Mouse (Mus musculus): ENCODE data around the gene Ankrd13d. TPM values are rescaled to one million over a fixed set of nuclear protein-coding genes. Genes with fewer than 3 reads are reported as not detected.

The Ankrd13d gene
- polyA plus RNA-seq, 1 experiment = 0.38 TPM

- H3K4me1 ChIP-seq (ENCODE audit: control insufficient read depth) = peaks cover 7% of the 10 kb centered on the region; the same call in 1 of the 2 replicates
- TF ChIP-seq GATA1 (IDR thresholded peaks at IDR 0.05; ENCODE audit: low read length) (no peak), TAL1 (IDR thresholded peaks at IDR 0.05; ENCODE audit: low read length) (no peak)
- H3K36me3 ChIP-seq (ENCODE audit: control insufficient read depth) = peaks cover 86% of the 10 kb centered on the region
- H3K27me3 ChIP-seq (ENCODE audit: control insufficient read depth) = no peaks in the 10 kb centered on the region
- H3K4me3 ChIP-seq (replicated peaks) = no peak overlapping the region
- H3K9me3 ChIP-seq (ENCODE audit: control insufficient read depth, low read length) = no peaks in the 10 kb centered on the region
Measured at GRCm38 (mm10) chr19:4319272-4319671, 36.3 kb upstream of the Ankrd13d start.

DNA sequence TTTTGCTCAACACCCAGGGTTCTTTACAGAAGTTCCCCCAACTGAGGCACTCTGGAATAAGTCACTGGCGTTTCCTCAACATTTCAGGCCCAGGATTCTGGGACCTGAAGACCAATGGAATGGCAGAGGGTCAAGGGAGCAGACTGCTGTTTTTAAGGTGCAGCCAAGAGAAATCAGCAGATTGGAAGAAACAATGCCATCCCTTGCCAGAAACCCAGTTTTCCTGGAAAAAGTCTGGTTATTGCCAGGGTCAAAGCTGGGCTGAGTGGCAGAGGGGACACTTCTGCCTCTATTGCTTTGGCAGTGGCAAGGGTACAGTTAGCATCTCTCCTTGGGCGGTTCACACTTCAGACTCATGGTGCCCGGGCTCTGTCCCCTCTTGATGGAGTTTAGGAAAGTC is 34.2 kb upstream of the Ankrd13d start:
- Histone ChIP-seq H3K9me3 (ENCODE audit: control insufficient read depth, low read length) (no peaks in the 10 kb centered on the region), H3K4me1 (ENCODE audit: control insufficient read depth) (peaks cover 7% of the 10 kb centered on the region; the same call in 1 of the 2 replicates), H3K36me3 (ENCODE audit: control insufficient read depth) (peaks cover 67% of the 10 kb centered on the region), H3K27me3 (ENCODE audit: control insufficient read depth) (no peaks in the 10 kb centered on the region), H3K4me3 (replicated peaks) (no peak overlapping the region)
- TF ChIP-seq TAL1 (IDR thresholded peaks at IDR 0.05; ENCODE audit: low read length) (no peak), GATA1 (IDR thresholded peaks at IDR 0.05; ENCODE audit: low read length) (no peak)

- Histone ChIP-seq H3K4me1 (ENCODE audit: control insufficient read depth) (peaks cover 7% of the 10 kb centered on the region; the same call in 1 of the 2 replicates), H3K9me3 (ENCODE audit: control insufficient read depth, low read length) (no peaks in the 10 kb centered on the region), H3K36me3 (ENCODE audit: control insufficient read depth) (peaks cover 51% of the 10 kb centered on the region), H3K4me3 (replicated peaks) (no peak overlapping the region), H3K27me3 (ENCODE audit: control insufficient read depth) (no peaks in the 10 kb centered on the region)
- TF ChIP-seq GATA1 (IDR thresholded peaks at IDR 0.05; ENCODE audit: low read length) = no peak
- no peak for TF ChIP-seq TAL1 (IDR thresholded peaks at IDR 0.05; ENCODE audit: low read length)
Measured at GRCm38 (mm10) chr19:4315223-4315944, 32.4 kb upstream of the Ankrd13d start.

DNA sequence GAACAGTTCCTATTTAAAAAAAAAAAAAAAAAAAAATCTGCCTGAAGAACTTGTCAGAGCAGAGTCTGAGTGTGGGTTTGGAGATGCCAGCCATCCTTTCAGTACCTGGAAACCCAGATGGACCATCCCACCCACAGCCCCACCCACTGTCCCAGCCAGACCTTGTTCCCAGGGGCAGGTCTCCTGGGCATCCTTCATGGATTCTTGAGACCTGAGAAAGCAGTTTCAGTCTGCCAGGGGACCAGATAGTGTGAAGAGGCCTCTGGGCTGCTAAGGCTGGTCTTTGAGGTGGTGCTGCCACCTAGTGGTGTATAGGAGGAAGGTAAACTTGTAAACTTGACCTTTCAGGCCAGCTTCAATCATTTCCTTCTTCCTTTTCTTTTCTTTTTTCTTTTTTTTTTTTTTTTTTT is 26.8 kb upstream of the Ankrd13d start:
- Histone ChIP-seq H3K9me3 (ENCODE audit: control insufficient read depth, low read length) (no peaks in the 10 kb centered on the region), H3K27me3 (ENCODE audit: control insufficient read depth) (peaks cover 10% of the 10 kb centered on the region), H3K4me1 (ENCODE audit: control insufficient read depth) (peaks cover 19% of the 10 kb centered on the region)

DNA sequence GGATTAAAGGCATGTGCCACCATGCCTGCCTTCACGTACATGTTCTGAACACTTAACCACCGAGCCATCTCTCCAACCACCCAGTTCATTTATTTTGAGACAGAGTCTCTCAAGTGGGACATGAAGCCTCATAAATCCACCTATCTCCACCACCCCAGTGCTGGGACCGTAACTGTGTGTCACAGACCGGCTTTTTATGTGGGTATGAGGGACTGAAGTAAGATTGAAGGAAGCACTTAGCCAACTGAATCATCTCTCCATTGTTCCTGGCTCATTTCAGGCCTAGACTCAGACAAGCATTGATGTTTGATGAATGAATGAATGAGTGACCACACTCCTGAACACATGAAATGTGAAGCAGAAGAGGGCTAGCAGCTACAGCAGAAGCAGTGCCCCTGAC is 26.4 kb upstream of the Ankrd13d start:
- H3K27me3 ChIP-seq (ENCODE audit: control insufficient read depth) = peaks cover 10% of the 10 kb centered on the region
- peaks cover 2% of the 10 kb centered on the region for H3K36me3 ChIP-seq (ENCODE audit: control insufficient read depth)
- H3K4me1 ChIP-seq (ENCODE audit: control insufficient read depth) = peaks cover 24% of the 10 kb centered on the region
- no peak for TF ChIP-seq GATA1 (IDR thresholded peaks at IDR 0.05; ENCODE audit: low read length)
- no peak for TF ChIP-seq TAL1 (IDR thresholded peaks at IDR 0.05; ENCODE audit: low read length)
- H3K4me3 ChIP-seq (replicated peaks) = no peak overlapping the region
- H3K9me3 ChIP-seq (ENCODE audit: control insufficient read depth, low read length) = no peaks in the 10 kb centered on the region

More for the DNA sequence above, 26.8 kb upstream of the Ankrd13d start:
- no peak overlapping the region for H3K4me3 ChIP-seq (replicated peaks)
- H3K36me3 ChIP-seq (ENCODE audit: control insufficient read depth) = peaks cover 2% of the 10 kb centered on the region
- no peak for TF ChIP-seq GATA1 (IDR thresholded peaks at IDR 0.05; ENCODE audit: low read length)
- TF ChIP-seq TAL1 (IDR thresholded peaks at IDR 0.05; ENCODE audit: low read length) = no peak

DNA sequence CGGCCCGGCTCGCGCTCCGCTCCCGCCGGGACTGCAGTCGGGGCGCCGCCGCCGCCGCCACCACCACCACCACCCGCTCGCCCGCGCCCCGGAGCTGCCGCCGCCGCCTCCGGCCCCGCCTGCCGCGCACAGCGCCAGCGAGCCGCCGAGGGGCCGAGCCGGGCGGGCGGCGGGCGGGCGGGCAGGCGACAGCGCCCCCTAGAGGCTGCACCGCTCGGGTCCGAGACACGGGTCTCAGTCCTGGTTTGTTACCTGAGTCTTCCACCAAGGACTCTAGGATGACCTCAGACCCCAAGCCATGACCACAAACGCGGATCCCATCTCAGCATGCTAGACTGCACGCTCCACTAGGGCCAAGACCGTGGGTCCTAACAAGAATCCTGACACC is 23.2 kb upstream of the Ankrd13d start, which contains the start of gene Grk2:
TSS of gene Grk2 (minus strand) at position 33 of the 388 bp plus-strand sequence.
- Histone ChIP-seq H3K36me3 (ENCODE audit: control insufficient read depth) (peaks cover 21% of the 10 kb centered on the region), H3K9me3 (ENCODE audit: control insufficient read depth, low read length) (no peaks in the 10 kb centered on the region), H3K27me3 (ENCODE audit: control insufficient read depth) (peaks cover 10% of the 10 kb centered on the region), H3K4me1 (ENCODE audit: control insufficient read depth) (peaks cover 55% of the 10 kb centered on the region), H3K4me3 (replicated peaks) (peak within 1 kb of the TSS; percentile 92)
- no peak for TF ChIP-seq GATA1 (IDR thresholded peaks at IDR 0.05; ENCODE audit: low read length)
- TF ChIP-seq TAL1 (IDR thresholded peaks at IDR 0.05; ENCODE audit: low read length) = no peak

- Histone ChIP-seq H3K4me3 (replicated peaks) (peak overlapping the region; percentile 92), H3K9me3 (ENCODE audit: control insufficient read depth, low read length) (no peaks in the 10 kb centered on the region), H3K4me1 (ENCODE audit: control insufficient read depth) (peaks cover 58% of the 10 kb centered on the region), H3K36me3 (ENCODE audit: control insufficient read depth) (peaks cover 22% of the 10 kb centered on the region), H3K27me3 (ENCODE audit: control insufficient read depth) (peaks cover 10% of the 10 kb centered on the region)
- TF ChIP-seq GATA1 (IDR thresholded peaks at IDR 0.05; ENCODE audit: low read length) (no peak), TAL1 (IDR thresholded peaks at IDR 0.05; ENCODE audit: low read length) (no peak)
Measured at GRCm38 (mm10) chr19:4305491-4306189, 22.7 kb upstream of the Ankrd13d start.

GRCm38 (mm10) chr19:4304871-4305321 is 22.0 kb upstream of the Ankrd13d start:
- Histone ChIP-seq H3K9me3 (ENCODE audit: control insufficient read depth, low read length) (no peaks in the 10 kb centered on the region), H3K4me1 (ENCODE audit: control insufficient read depth) (peaks cover 65% of the 10 kb centered on the region), H3K4me3 (replicated peaks) (peak overlapping the region; percentile 92), H3K27me3 (ENCODE audit: control insufficient read depth) (peaks cover 10% of the 10 kb centered on the region), H3K36me3 (ENCODE audit: control insufficient read depth) (peaks cover 27% of the 10 kb centered on the region)
- no peak for TF ChIP-seq GATA1 (IDR thresholded peaks at IDR 0.05; ENCODE audit: low read length)
- TF ChIP-seq TAL1 (IDR thresholded peaks at IDR 0.05; ENCODE audit: low read length) = no peak

DNA sequence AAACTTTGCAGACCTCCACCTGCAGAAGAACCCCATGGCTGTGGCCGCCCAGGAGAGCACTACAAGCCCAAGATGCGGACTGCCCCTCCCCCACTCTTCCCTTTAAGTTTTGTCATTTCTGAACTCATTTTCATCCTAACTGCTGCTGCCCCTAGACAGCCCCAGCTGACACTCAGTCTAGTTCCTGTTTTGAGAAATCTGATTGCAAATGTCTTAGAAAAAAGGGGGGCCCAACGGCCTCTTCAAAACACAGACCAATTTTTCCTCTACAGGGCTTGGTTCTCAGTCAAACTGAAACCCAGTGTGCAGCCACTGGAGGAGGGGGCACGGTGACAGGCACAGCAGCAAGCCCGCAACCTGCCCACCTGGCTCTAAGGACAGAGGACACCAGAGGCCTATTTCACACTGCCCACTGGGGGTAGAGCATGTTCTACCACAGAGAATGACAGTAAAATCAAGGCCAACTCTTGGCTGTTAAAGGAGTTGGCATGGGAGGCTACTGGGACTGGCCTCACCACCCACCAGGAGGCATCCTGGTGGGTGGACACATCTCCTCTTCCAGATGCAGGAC is 21.4 kb upstream of the Ankrd13d start:
- Histone ChIP-seq H3K4me3 (replicated peaks) (peak overlapping the region; percentile 92), H3K27me3 (ENCODE audit: control insufficient read depth) (peaks cover 10% of the 10 kb centered on the region), H3K9me3 (ENCODE audit: control insufficient read depth, low read length) (no peaks in the 10 kb centered on the region), H3K4me1 (ENCODE audit: control insufficient read depth) (peaks cover 67% of the 10 kb centered on the region), H3K36me3 (ENCODE audit: control insufficient read depth) (peaks cover 27% of the 10 kb centered on the region)
- TF ChIP-seq GATA1 (IDR thresholded peaks at IDR 0.05; ENCODE audit: low read length) (no peak), TAL1 (IDR thresholded peaks at IDR 0.05; ENCODE audit: low read length) (no peak)

Data from erythroblast, embryonic 14.5 days (primary cell).